Mouse (Mus musculus): ENCODE data around the gene Prpf40b. TPM values are rescaled to one million over a fixed set of nuclear protein-coding genes. Genes with fewer than 3 reads are reported as not detected.

Gene Prpf40b
- polyA plus RNA-seq, 1 experiment from 2014 or later = 37.1 TPM

DNA sequence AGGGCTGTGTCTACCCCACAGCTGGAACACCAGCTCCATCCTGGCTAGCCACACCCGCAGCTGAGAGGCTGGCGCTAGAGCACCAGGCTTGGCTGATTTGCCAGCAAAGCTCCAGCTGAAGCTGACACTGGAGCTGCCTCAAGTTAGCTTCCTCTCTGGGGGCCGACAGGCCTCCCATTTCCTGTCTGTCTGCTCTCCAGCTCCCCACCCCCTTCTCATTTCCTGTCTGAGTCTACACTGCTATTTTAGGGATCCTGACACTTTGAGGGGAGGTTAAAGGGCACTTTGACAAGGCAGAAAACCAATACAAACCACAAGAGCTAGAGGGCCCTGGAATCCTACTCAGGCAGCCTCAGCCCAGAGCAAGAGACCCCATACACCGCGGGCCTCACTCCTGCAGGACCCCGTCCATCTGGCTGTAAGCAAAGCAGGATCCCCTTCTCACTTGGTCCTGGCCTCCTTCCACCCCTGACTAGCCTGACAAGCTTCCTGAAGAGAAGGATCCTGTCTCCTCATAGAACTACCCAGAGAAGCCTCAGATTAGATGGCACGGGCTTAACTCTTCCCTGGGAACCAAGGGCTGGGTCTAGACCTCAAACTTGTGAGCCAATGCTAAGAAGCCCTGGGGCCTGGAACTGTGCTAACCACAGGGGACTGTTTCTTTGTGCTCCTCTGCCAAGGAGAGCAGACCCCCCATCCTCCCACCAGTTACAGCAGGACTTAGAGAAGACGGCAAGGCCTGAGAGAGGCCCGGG is 38.2 kb downstream of the Prpf40b start:
- peak overlapping the region; percentile 91 for H3K27ac ChIP-seq (ENCODE audit: low read length)
- peak; percentile 93 for ATAC-seq
- H3K9me3 ChIP-seq (ENCODE audit: low read length) = no peaks in the 10 kb centered on the region
- no peaks in the 10 kb centered on the region for H3K27me3 ChIP-seq (replicated peaks; ENCODE audit: insufficient read depth, low read length)
- no peak overlapping the region for H3K9ac ChIP-seq (replicated peaks; ENCODE audit: low read depth)
- peaks cover 51% of the 10 kb centered on the region for H3K4me1 ChIP-seq (ENCODE audit: insufficient read depth, low read depth, low read length)
- no peaks in the 10 kb centered on the region for H3K36me3 ChIP-seq (ENCODE audit: insufficient read depth, low read length)
- no peak overlapping the region for H3K4me3 ChIP-seq (ENCODE audit: low read depth, low read length)
- WGBS = 20% methylated on average over 9 of the region's 9 CpGs
- DNase-seq (ENCODE audit: low spot score) = peak; percentile 98
- TF ChIP-seq EP300 (IDR thresholded peaks at IDR 0.05) = peak; percentile 96
- peak; percentile 39 for TF ChIP-seq CTCF (IDR thresholded peaks at IDR 0.05)
- H3K4me2 ChIP-seq (replicated peaks; ENCODE audit: low read depth, low read length) = peak overlapping the region; percentile 17; the same call in 1 of the 2 replicates

- 34% methylated on average over 3 of the region's 3 CpGs for WGBS
Observed at GRCm38 (mm10) chr15:99333676-99334065, 38.8 kb downstream of the Prpf40b start.

DNA sequence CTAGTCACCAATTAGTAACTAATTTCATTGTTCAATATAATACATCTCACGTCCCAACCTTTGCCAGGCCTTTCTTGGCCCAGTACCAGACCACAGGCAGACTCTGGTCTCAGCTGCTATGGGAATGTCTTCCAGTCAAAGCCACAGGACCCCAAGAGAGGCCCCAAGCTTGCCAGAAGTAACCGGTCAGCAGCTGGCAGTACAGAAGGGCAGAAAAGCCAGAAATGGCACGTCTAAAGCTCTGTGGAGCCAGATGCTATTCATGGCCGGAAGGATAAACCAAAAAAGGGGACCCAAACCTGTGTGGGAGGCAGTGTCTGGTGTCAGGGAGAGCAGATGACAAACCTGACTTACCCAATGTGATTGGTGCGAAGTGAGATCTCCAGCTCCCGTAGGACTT is 39.6 kb downstream of the Prpf40b start:
- Histone ChIP-seq H3K27me3 (replicated peaks; ENCODE audit: insufficient read depth, low read length) (no peaks in the 10 kb centered on the region), H3K9ac (replicated peaks; ENCODE audit: low read depth) (no peak overlapping the region), H3K27ac (ENCODE audit: low read length) (peak overlapping the region; percentile 91), H3K36me3 (ENCODE audit: insufficient read depth, low read length) (no peaks in the 10 kb centered on the region), H3K9me3 (ENCODE audit: low read length) (no peaks in the 10 kb centered on the region), H3K4me2 (replicated peaks; ENCODE audit: low read depth, low read length) (no peak overlapping the region), H3K4me1 (ENCODE audit: insufficient read depth, low read depth, low read length) (peaks cover 54% of the 10 kb centered on the region), H3K4me3 (ENCODE audit: low read depth, low read length) (no peak overlapping the region)
- 63% methylated on average over 6 of the region's 6 CpGs for WGBS
- DNase-seq (ENCODE audit: low spot score) = peak; percentile 47
- TF ChIP-seq CTCF (IDR thresholded peaks at IDR 0.05) = no peak
- TF ChIP-seq EP300 (IDR thresholded peaks at IDR 0.05) = no peak
- no peak for ATAC-seq

More at GRCm38 (mm10) chr15:99333676-99334065, 38.8 kb downstream of the Prpf40b start:
- no peak for TF ChIP-seq CTCF (IDR thresholded peaks at IDR 0.05)
- TF ChIP-seq EP300 (IDR thresholded peaks at IDR 0.05) = no peak
- H3K27ac ChIP-seq (ENCODE audit: low read length) = peak overlapping the region; percentile 91
- H3K36me3 ChIP-seq (ENCODE audit: insufficient read depth, low read length) = no peaks in the 10 kb centered on the region
- no peaks in the 10 kb centered on the region for H3K27me3 ChIP-seq (replicated peaks; ENCODE audit: insufficient read depth, low read length)
- no peak overlapping the region for H3K9ac ChIP-seq (replicated peaks; ENCODE audit: low read depth)
- H3K4me2 ChIP-seq (replicated peaks; ENCODE audit: low read depth, low read length) = no peak overlapping the region
- no peaks in the 10 kb centered on the region for H3K9me3 ChIP-seq (ENCODE audit: low read length)
- peaks cover 51% of the 10 kb centered on the region for H3K4me1 ChIP-seq (ENCODE audit: insufficient read depth, low read depth, low read length)
- peak; percentile 8 for ATAC-seq
- H3K4me3 ChIP-seq (ENCODE audit: low read depth, low read length) = no peak overlapping the region
- peak; percentile 37 for DNase-seq (ENCODE audit: low spot score)

DNA sequence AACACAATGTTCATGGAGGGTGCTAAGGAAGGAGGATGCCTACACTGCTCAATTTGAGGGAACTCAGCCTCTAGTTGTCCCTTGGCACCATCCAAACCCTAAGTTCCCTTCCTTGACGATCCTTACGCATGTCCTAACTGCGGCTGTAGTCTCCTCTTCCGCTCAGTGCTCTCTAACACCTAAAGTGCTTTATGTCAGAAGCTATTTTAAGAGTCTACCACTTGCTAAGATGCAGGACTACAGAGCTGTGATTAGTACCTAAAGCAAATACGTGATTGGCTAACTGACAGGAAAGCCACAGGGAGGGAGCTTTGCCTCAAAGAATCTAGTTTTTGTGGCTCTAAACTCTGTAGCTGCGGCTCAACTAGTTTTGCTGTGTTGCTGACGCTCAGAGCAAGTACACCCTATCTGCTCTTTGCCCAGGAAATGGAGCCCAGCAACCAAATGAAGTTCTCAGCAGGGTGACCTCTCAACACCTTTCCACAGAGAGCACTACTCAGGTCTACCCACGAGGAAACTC is 41.0 kb downstream of the Prpf40b start:
- DNase-seq (ENCODE audit: low spot score) = peak; percentile 80
- TF ChIP-seq EP300 (IDR thresholded peaks at IDR 0.05) (no peak), CTCF (IDR thresholded peaks at IDR 0.05) (no peak)
- Histone ChIP-seq H3K36me3 (ENCODE audit: insufficient read depth, low read length) (no peaks in the 10 kb centered on the region), H3K9ac (replicated peaks; ENCODE audit: low read depth) (no peak overlapping the region), H3K9me3 (ENCODE audit: low read length) (no peaks in the 10 kb centered on the region), H3K4me3 (ENCODE audit: low read depth, low read length) (no peak overlapping the region), H3K4me1 (ENCODE audit: insufficient read depth, low read depth, low read length) (peaks cover 63% of the 10 kb centered on the region), H3K4me2 (replicated peaks; ENCODE audit: low read depth, low read length) (no peak overlapping the region), H3K27ac (ENCODE audit: low read length) (peak overlapping the region; percentile 43), H3K27me3 (replicated peaks; ENCODE audit: insufficient read depth, low read length) (no peaks in the 10 kb centered on the region)
- WGBS = 34% methylated on average over 8 of the region's 8 CpGs
- ATAC-seq = no peak

- WGBS = 60% methylated on average over 2 of the region's 2 CpGs
- no peak overlapping the region for H3K4me3 ChIP-seq (ENCODE audit: low read depth, low read length)
- no peak overlapping the region for H3K4me2 ChIP-seq (replicated peaks; ENCODE audit: low read depth, low read length)
- DNase-seq (ENCODE audit: low spot score) (no peak), ATAC-seq (no peak)
- H3K9ac ChIP-seq (replicated peaks; ENCODE audit: low read depth) = no peak overlapping the region
- no peak overlapping the region for H3K27ac ChIP-seq (ENCODE audit: low read length)
- no peaks in the 10 kb centered on the region for H3K27me3 ChIP-seq (replicated peaks; ENCODE audit: insufficient read depth, low read length)
- TF ChIP-seq CTCF (IDR thresholded peaks at IDR 0.05) (no peak), EP300 (IDR thresholded peaks at IDR 0.05) (no peak)
- H3K9me3 ChIP-seq (ENCODE audit: low read length) = no peaks in the 10 kb centered on the region
- H3K36me3 ChIP-seq (ENCODE audit: insufficient read depth, low read length) = no peaks in the 10 kb centered on the region
- peaks cover 62% of the 10 kb centered on the region for H3K4me1 ChIP-seq (ENCODE audit: insufficient read depth, low read depth, low read length)
Observed at GRCm38 (mm10) chr15:99338916-99339315, 44.0 kb downstream of the Prpf40b start.

DNA sequence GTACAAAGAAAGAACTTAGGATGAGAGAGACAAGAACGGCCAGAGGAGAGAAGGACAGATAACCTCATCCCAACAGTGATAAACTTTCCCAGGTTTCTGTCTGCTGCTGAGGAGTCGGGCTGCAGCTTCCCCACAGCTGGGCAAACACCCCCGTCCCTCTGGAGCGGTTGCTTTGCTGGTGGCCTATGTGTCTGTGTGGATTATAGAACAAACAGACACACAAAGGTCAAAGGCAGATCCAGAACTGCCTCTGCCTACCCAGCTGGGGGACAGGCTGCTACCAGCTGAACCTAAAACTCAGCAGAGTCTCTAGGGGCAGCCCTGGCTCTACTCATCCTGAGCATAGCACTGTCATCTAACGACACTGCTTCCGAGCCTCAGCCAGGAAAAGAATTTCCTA is 44.8 kb downstream of the Prpf40b start:
- H3K9ac ChIP-seq (replicated peaks; ENCODE audit: low read depth) = no peak overlapping the region
- no peaks in the 10 kb centered on the region for H3K9me3 ChIP-seq (ENCODE audit: low read length)
- no peaks in the 10 kb centered on the region for H3K36me3 ChIP-seq (ENCODE audit: insufficient read depth, low read length)
- no peak overlapping the region for H3K4me3 ChIP-seq (ENCODE audit: low read depth, low read length)
- WGBS = 32% methylated on average over 6 of the region's 6 CpGs
- H3K4me1 ChIP-seq (ENCODE audit: insufficient read depth, low read depth, low read length) = peaks cover 62% of the 10 kb centered on the region
- TF ChIP-seq EP300 (IDR thresholded peaks at IDR 0.05) = no peak
- no peak for TF ChIP-seq CTCF (IDR thresholded peaks at IDR 0.05)
- peak overlapping the region; percentile 14; the same call in 1 of the 2 replicates for H3K27ac ChIP-seq (ENCODE audit: low read length)
- H3K4me2 ChIP-seq (replicated peaks; ENCODE audit: low read depth, low read length) = no peak overlapping the region
- no peak for DNase-seq (ENCODE audit: low spot score)
- ATAC-seq = no peak
- H3K27me3 ChIP-seq (replicated peaks; ENCODE audit: insufficient read depth, low read length) = no peaks in the 10 kb centered on the region
